Mouse (Mus musculus) spleen, adult 2 months (tissue): ENCODE measurements at regions not wholly inside any gene's neighbourhood (a gene's known extent, or its start where the extent isn't known, plus 50 kb on each side); places are given as distances from the start of the nearest gene placed in this dataset.

Source experiments
- CTCF ChIP-seq: fragments of 200-500 bp; IDR thresholded peaks from 2 replicates; pipeline ENCODE4 v1.5.1; 2011; ENCODE audit warnings: mild to moderate bottlenecking, inconsistent platforms; ENCODE audit not compliant: insufficient read depth, insufficient read length, insufficient replicate concordance; ENCODE audit errors: extremely low read depth
- POLR2A ChIP-seq: fragments of 200-500 bp; IDR thresholded peaks from 2 replicates; pipeline ENCODE4 v1.6.1; 2011; ENCODE audit warnings: low read depth, low read length, inconsistent platforms

DNA sequence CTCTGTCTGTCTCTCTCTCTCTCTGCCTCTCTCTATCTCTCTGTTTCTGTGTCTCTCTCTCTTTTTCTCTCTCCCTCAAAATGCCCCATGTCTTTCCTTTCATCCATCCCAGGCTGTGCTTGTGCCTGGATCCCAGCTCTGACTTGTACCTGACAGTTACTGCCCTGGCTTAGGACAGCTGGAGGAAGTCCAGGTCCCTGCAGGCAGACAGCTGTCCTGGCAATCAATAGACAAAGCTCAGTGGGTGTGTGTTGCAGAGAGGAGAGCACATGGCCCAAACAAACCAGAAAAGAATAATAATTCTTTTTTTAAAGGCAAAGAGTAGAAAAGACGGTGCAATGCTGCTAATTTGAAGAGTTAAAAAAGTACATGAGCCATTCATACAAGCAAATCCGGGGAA is 148.4 kb upstream of the Sulf2 start:
- TF ChIP-seq CTCF (no peak), POLR2A (no peak)
